Mouse (Mus musculus): ENCODE data around the gene Egfl7. TPM values are rescaled to one million over a fixed set of nuclear protein-coding genes. Genes with fewer than 3 reads are reported as not detected.
A peak's percentile ranks its signal among the peaks of the same experiment; 100 is the strongest.

The Egfl7 gene
- polyA plus RNA-seq, 1 experiment from 2014 or later: 172 TPM

- no peaks in the 10 kb centered on the region for H3K36me3 ChIP-seq (ENCODE audit: control insufficient read depth, insufficient read depth, low read length)
- ATAC-seq (ENCODE audit: low FRiP score, low TSS enrichment): no peak
- 71% methylated on average over 7 of the region's 7 CpGs for WGBS
- H3K9ac ChIP-seq (ENCODE audit: low read depth, low read length): no peak overlapping the region
- no peaks in the 10 kb centered on the region for H3K9me3 ChIP-seq (ENCODE audit: control insufficient read depth, low read length)
- H3K4me3 ChIP-seq (ENCODE audit: low read length): no peak overlapping the region
- peaks cover 7% of the 10 kb centered on the region for H3K4me1 ChIP-seq (ENCODE audit: control insufficient read depth, insufficient read depth, low read length)
- no peak overlapping the region for H3K4me2 ChIP-seq (replicated peaks; ENCODE audit: low read depth, low read length)
- H3K27me3 ChIP-seq (ENCODE audit: control insufficient read depth, insufficient read depth, low read length): no peaks in the 10 kb centered on the region
- no peak overlapping the region for H3K27ac ChIP-seq (ENCODE audit: low read depth, low read length)
These were observed 2.9 kb downstream of the Egfl7 start for GRCm38 (mm10) chr2:26582741-26583140.

DNA sequence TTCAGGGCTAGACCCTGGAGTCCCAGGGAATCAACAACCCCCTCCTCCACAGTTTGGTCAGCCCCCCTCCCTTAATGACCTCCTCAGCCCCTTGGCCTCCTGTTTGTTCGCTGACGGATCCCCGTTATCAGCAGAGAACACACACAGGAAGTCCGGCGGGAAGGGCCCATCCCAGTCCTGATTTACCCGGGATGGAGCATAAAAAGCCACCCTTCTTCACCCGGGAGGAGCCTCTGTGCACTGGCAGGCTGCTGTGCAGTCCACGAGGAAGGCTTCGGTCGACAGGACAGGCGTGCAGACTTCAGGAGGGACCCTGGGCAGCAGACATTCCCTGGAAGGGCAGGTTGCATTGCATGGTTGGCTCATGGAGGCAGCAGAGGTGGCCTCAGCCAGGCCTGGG lies 3.8 kb downstream of the Egfl7 start:
- Histone ChIP-seq H3K9me3 (ENCODE audit: control insufficient read depth, low read length) (no peaks in the 10 kb centered on the region), H3K4me3 (ENCODE audit: low read length) (peak overlapping the region; percentile 66; the same call in 1 of the 2 replicates), H3K4me2 (replicated peaks; ENCODE audit: low read depth, low read length) (no peak overlapping the region), H3K36me3 (ENCODE audit: control insufficient read depth, insufficient read depth, low read length) (no peaks in the 10 kb centered on the region), H3K27ac (ENCODE audit: low read depth, low read length) (peak overlapping the region; percentile 53), H3K4me1 (ENCODE audit: control insufficient read depth, insufficient read depth, low read length) (peaks cover 16% of the 10 kb centered on the region), H3K27me3 (ENCODE audit: control insufficient read depth, insufficient read depth, low read length) (no peaks in the 10 kb centered on the region), H3K9ac (ENCODE audit: low read depth, low read length) (peak overlapping the region; percentile 53; the same call in 1 of the 2 replicates)
- 37% methylated on average over 11 of the region's 11 CpGs for WGBS
- no peak for ATAC-seq (ENCODE audit: low FRiP score, low TSS enrichment)

DNA sequence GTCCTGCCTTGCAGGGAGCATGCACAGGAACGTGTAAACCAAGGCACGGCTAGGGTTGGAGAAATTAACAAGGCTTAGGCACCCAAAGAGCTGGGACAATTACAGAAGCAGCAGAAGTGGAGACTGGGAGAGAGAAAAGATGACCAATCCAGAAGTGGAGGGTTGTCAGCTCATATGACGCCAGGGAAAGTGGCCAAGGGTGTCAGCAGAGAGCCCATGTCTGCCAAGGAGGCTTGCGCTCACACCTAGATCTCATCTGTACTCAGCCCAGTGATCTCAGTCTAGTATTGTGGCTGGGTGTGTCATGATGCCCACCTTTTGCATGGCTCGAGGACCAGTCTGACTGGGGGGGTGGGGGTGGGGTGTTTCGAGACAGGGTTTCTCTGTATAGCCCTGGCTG lies 5.9 kb downstream of the Egfl7 start:
- no peak for ATAC-seq (ENCODE audit: low FRiP score, low TSS enrichment)
- no peaks in the 10 kb centered on the region for H3K9me3 ChIP-seq (ENCODE audit: control insufficient read depth, low read length)
- H3K4me2 ChIP-seq (replicated peaks; ENCODE audit: low read depth, low read length): no peak overlapping the region
- H3K27ac ChIP-seq (ENCODE audit: low read depth, low read length): peak overlapping the region; percentile 27
- peak overlapping the region; percentile 81; the same call in 1 of the 2 replicates for H3K9ac ChIP-seq (ENCODE audit: low read depth, low read length)
- 51% methylated on average over 6 of the region's 6 CpGs for WGBS
- no peaks in the 10 kb centered on the region; the same call in 1 of the 2 replicates for H3K36me3 ChIP-seq (ENCODE audit: control insufficient read depth, insufficient read depth, low read length)
- peaks cover 20% of the 10 kb centered on the region for H3K4me1 ChIP-seq (ENCODE audit: control insufficient read depth, insufficient read depth, low read length)
- peak overlapping the region; percentile 66 for H3K4me3 ChIP-seq (ENCODE audit: low read length)
- H3K27me3 ChIP-seq (ENCODE audit: control insufficient read depth, insufficient read depth, low read length): no peaks in the 10 kb centered on the region

GRCm38 (mm10) chr2:26586294-26587043 lies 6.7 kb downstream of the Egfl7 start, which contains the start of gene Gm20532:
TSS of gene Gm20532 (plus strand) at chr2:26586639.
- Histone ChIP-seq H3K27me3 (ENCODE audit: control insufficient read depth, insufficient read depth, low read length) (no peaks in the 10 kb centered on the region), H3K4me2 (replicated peaks; ENCODE audit: low read depth, low read length) (peak within 1 kb of the TSS; percentile 64), H3K4me3 (ENCODE audit: low read length) (peak within 1 kb of the TSS; percentile 66), H3K9me3 (ENCODE audit: control insufficient read depth, low read length) (no peaks in the 10 kb centered on the region), H3K27ac (ENCODE audit: low read depth, low read length) (peak within 1 kb of the TSS; percentile 78), H3K9ac (ENCODE audit: low read depth, low read length) (peak within 1 kb of the TSS; percentile 81), H3K4me1 (ENCODE audit: control insufficient read depth, insufficient read depth, low read length) (peaks cover 20% of the 10 kb centered on the region), H3K36me3 (ENCODE audit: control insufficient read depth, insufficient read depth, low read length) (peaks cover 3% of the 10 kb centered on the region; the same call in 1 of the 2 replicates)
- under 1% methylated on average over 62 of the region's 65 CpGs for WGBS
- ATAC-seq (ENCODE audit: low FRiP score, low TSS enrichment): peak; percentile 82

DNA sequence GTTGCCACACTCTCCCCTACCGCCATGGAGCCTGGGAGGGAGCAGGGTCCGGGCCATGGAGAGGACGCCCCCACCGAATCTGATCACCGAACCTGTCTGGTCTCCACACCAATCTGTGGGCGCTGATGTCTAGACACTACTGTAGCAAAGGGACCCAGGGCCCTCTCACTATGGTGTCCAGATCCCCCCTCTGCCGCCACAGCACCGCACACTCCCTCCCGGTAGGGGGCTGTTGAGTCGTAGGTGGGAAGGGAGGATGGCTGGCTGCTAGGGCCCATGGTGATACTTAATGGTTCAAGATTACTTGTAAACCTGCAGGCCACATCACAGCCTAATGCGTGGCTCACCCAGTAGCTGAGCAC lies 7.2 kb downstream of the Egfl7 start:
- Histone ChIP-seq H3K27me3 (ENCODE audit: control insufficient read depth, insufficient read depth, low read length) (no peaks in the 10 kb centered on the region), H3K36me3 (ENCODE audit: control insufficient read depth, insufficient read depth, low read length) (peaks cover 8% of the 10 kb centered on the region; the same call in 1 of the 2 replicates), H3K4me2 (replicated peaks; ENCODE audit: low read depth, low read length) (peak overlapping the region; percentile 64), H3K4me1 (ENCODE audit: control insufficient read depth, insufficient read depth, low read length) (peaks cover 20% of the 10 kb centered on the region), H3K9ac (ENCODE audit: low read depth, low read length) (peak overlapping the region; percentile 81), H3K27ac (ENCODE audit: low read depth, low read length) (peak overlapping the region; percentile 78; the same call in 1 of the 2 replicates), H3K9me3 (ENCODE audit: control insufficient read depth, low read length) (no peaks in the 10 kb centered on the region), H3K4me3 (ENCODE audit: low read length) (peak overlapping the region; percentile 66)
- WGBS: 4% methylated on average over 11 of the region's 11 CpGs
- ATAC-seq (ENCODE audit: low FRiP score, low TSS enrichment): peak; percentile 51

DNA sequence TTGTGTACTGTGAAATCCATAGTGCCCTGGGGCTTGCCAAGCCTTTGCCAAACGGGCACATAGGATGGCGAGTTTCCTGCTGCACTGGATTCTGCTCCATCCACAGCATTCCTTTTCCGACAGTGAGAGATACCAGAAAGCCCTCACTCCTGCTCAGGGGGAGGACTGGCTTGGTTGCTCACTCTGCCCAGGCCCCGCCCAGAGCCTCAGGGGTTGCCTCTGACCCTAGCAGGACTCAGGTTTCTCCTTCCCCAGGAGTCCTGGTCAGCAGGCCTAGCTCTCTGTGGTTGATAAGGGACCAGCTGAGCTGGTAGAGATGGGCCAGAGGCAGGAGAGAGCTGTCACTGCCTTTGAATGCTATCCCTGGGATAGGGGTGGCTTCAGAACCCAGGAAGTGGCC lies 8.8 kb downstream of the Egfl7 start:
- peak overlapping the region; percentile 78 for H3K27ac ChIP-seq (ENCODE audit: low read depth, low read length)
- H3K4me1 ChIP-seq (ENCODE audit: control insufficient read depth, insufficient read depth, low read length): peaks cover 20% of the 10 kb centered on the region
- ATAC-seq (ENCODE audit: low FRiP score, low TSS enrichment): peak; percentile 14; the same call in 1 of the 2 replicates
- H3K4me2 ChIP-seq (replicated peaks; ENCODE audit: low read depth, low read length): peak overlapping the region; percentile 25
- 26% methylated on average over 4 of the region's 4 CpGs for WGBS
- no peaks in the 10 kb centered on the region for H3K9me3 ChIP-seq (ENCODE audit: control insufficient read depth, low read length)
- peak overlapping the region; percentile 81 for H3K9ac ChIP-seq (ENCODE audit: low read depth, low read length)
- H3K27me3 ChIP-seq (ENCODE audit: control insufficient read depth, insufficient read depth, low read length): no peaks in the 10 kb centered on the region
- peaks cover 23% of the 10 kb centered on the region for H3K36me3 ChIP-seq (ENCODE audit: control insufficient read depth, insufficient read depth, low read length)
- H3K4me3 ChIP-seq (ENCODE audit: low read length): peak overlapping the region; percentile 66; the same call in 1 of the 2 replicates

- H3K4me2 ChIP-seq (replicated peaks; ENCODE audit: low read depth, low read length): peak overlapping the region; percentile 25
- no peaks in the 10 kb centered on the region for H3K9me3 ChIP-seq (ENCODE audit: control insufficient read depth, low read length)
- H3K36me3 ChIP-seq (ENCODE audit: control insufficient read depth, insufficient read depth, low read length): peaks cover 27% of the 10 kb centered on the region
- H3K4me1 ChIP-seq (ENCODE audit: control insufficient read depth, insufficient read depth, low read length): peaks cover 20% of the 10 kb centered on the region
- WGBS: 94% methylated on average over 10 of the region's 10 CpGs
- H3K4me3 ChIP-seq (ENCODE audit: low read length): peak overlapping the region; percentile 4; the same call in 1 of the 2 replicates
- H3K27ac ChIP-seq (ENCODE audit: low read depth, low read length): peak overlapping the region; percentile 78; the same call in 1 of the 2 replicates
- H3K27me3 ChIP-seq (ENCODE audit: control insufficient read depth, insufficient read depth, low read length): no peaks in the 10 kb centered on the region
- ATAC-seq (ENCODE audit: low FRiP score, low TSS enrichment): no peak
- H3K9ac ChIP-seq (ENCODE audit: low read depth, low read length): peak overlapping the region; percentile 81; the same call in 1 of the 2 replicates
These were observed 9.5 kb downstream of the Egfl7 start for GRCm38 (mm10) chr2:26589284-26589683.

DNA sequence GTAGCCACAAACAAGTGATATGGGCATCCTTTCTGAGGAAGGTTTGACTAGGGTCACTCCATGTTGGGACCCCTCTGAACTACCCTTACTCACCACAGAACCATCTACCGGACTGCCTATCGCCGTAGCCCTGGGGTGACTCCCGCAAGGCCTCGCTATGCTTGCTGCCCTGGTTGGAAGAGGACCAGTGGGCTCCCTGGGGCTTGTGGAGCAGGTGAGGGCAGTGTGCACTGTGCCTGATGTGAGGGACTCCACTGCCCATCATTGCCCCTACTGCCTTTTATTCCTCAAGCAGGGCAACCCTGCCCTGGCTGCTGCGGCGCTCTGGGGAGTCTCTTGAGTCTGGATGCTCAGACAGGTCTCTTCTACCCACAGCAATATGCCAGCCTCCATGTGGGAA lies 10.5 kb downstream of the Egfl7 start:
- Histone ChIP-seq H3K9me3 (ENCODE audit: control insufficient read depth, low read length) (no peaks in the 10 kb centered on the region), H3K9ac (ENCODE audit: low read depth, low read length) (peak overlapping the region; percentile 28; the same call in 1 of the 2 replicates), H3K27ac (ENCODE audit: low read depth, low read length) (no peak overlapping the region), H3K4me2 (replicated peaks; ENCODE audit: low read depth, low read length) (no peak overlapping the region; the same call in 1 of the 2 replicates), H3K4me1 (ENCODE audit: control insufficient read depth, insufficient read depth, low read length) (peaks cover 20% of the 10 kb centered on the region), H3K36me3 (ENCODE audit: control insufficient read depth, insufficient read depth, low read length) (peaks cover 32% of the 10 kb centered on the region), H3K27me3 (ENCODE audit: control insufficient read depth, insufficient read depth, low read length) (no peaks in the 10 kb centered on the region), H3K4me3 (ENCODE audit: low read length) (peak overlapping the region; percentile 7; the same call in 1 of the 2 replicates)
- 92% methylated on average over 7 of the region's 7 CpGs for WGBS
- no peak for ATAC-seq (ENCODE audit: low FRiP score, low TSS enrichment)

- 88% methylated on average over 7 of the region's 7 CpGs for WGBS
- Histone ChIP-seq H3K4me3 (ENCODE audit: low read length) (no peak overlapping the region), H3K4me1 (ENCODE audit: control insufficient read depth, insufficient read depth, low read length) (peaks cover 20% of the 10 kb centered on the region)
These were observed 11.1 kb downstream of the Egfl7 start for GRCm38 (mm10) chr2:26590962-26591361.

More at GRCm38 (mm10) chr2:26590962-26591361, 11.1 kb downstream of the Egfl7 start:
- Histone ChIP-seq H3K27ac (ENCODE audit: low read depth, low read length) (no peak overlapping the region), H3K36me3 (ENCODE audit: control insufficient read depth, insufficient read depth, low read length) (peaks cover 36% of the 10 kb centered on the region), H3K9me3 (ENCODE audit: control insufficient read depth, low read length) (no peaks in the 10 kb centered on the region), H3K4me2 (replicated peaks; ENCODE audit: low read depth, low read length) (no peak overlapping the region), H3K9ac (ENCODE audit: low read depth, low read length) (no peak overlapping the region), H3K27me3 (ENCODE audit: control insufficient read depth, insufficient read depth, low read length) (no peaks in the 10 kb centered on the region)
- no peak for ATAC-seq (ENCODE audit: low FRiP score, low TSS enrichment)

Measured in kidney, embryonic 14.5 days (tissue).